Mouse (Mus musculus) heart, embryonic 12.5 days (tissue): ENCODE measurements at regions not wholly inside any gene's neighbourhood (a gene's known extent, or its start where the extent isn't known, plus 50 kb on each side); places are given as distances from the start of the nearest gene placed in this dataset.

Source experiments
- ATAC-seq: fragments of 200-750 bp; cut with Nextera tagmentation; 2 replicates; pipeline ENCODE4 v1.8.0; 2017; ENCODE audit warnings: moderate TSS enrichment, moderate library complexity; ENCODE audit not compliant: insufficient number of reproducible peaks, low FRiP score
- H3K27ac ChIP-seq: fragments of 300-500 bp; sonication (generic); 2 replicates; pipeline ENCODE4 v1.5.1; 2016; ENCODE audit warnings: mild to moderate bottlenecking, moderate library complexity; ENCODE audit not compliant: poor library complexity, severe bottlenecking
- H3K27me3 ChIP-seq: fragments of 300-500 bp; sonication (generic); replicated peaks from 2 replicates; pipeline ENCODE4 v1.6.1; 2016; ENCODE audit warnings: mild to moderate bottlenecking, moderate library complexity
- H3K36me3 ChIP-seq: fragments of 300-500 bp; sonication (generic); 2 replicates; pipeline ENCODE4 v1.6.1; 2016; ENCODE audit warnings: mild to moderate bottlenecking, moderate library complexity
- H3K4me1 ChIP-seq: fragments of 300-500 bp; sonication (generic); replicated peaks from 2 replicates; pipeline ENCODE4 v1.6.1; 2016; ENCODE audit warnings: mild to moderate bottlenecking
- H3K4me2 ChIP-seq: fragments of 300-500 bp; sonication (generic); 2 replicates; pipeline ENCODE4 v1.6.1; 2016; ENCODE audit warnings: mild to moderate bottlenecking, moderate library complexity
- H3K4me3 ChIP-seq: fragments of 300-500 bp; sonication (generic); 2 replicates; pipeline ENCODE4 v1.5.1; 2016; ENCODE audit warnings: mild to moderate bottlenecking
- H3K9ac ChIP-seq: fragments of 300-500 bp; sonication (generic); 2 replicates; pipeline ENCODE4 v1.6.1; 2016; ENCODE audit warnings: mild to moderate bottlenecking, moderate library complexity
- H3K9me3 ChIP-seq: fragments of 300-500 bp; sonication (generic); replicated peaks from 2 replicates; pipeline ENCODE4 v1.6.1; 2016; ENCODE audit warnings: mild to moderate bottlenecking, moderate library complexity
- WGBS: fragments of 180-500 bp; shearing (Covaris S2); methylation state at CpG from one replicate; pipeline ENCODE4 v1.1.7; 2016; 5-methylcytosine and 5-hydroxymethylcytosine counted together

- WGBS, result 86% methylated on average over 5 of the region's 5 CpGs
- H3K9ac ChIP-seq, result no peak overlapping the region
- no peaks in the 10 kb centered on the region for H3K36me3 ChIP-seq
- no peak overlapping the region for H3K4me3 ChIP-seq
- H3K27me3 ChIP-seq, result no peaks in the 10 kb centered on the region
- H3K27ac ChIP-seq, result no peak overlapping the region
- ATAC-seq, result no peak
- peaks cover 6% of the 10 kb centered on the region for H3K4me1 ChIP-seq
- H3K9me3 ChIP-seq, result peaks cover 7% of the 10 kb centered on the region; the same call in 1 of the 2 replicates
- H3K4me2 ChIP-seq, result no peak overlapping the region
Measured at GRCm38 (mm10) chr3:52801446-52801845, 215.6 kb downstream of the Cog6 start.

DNA sequence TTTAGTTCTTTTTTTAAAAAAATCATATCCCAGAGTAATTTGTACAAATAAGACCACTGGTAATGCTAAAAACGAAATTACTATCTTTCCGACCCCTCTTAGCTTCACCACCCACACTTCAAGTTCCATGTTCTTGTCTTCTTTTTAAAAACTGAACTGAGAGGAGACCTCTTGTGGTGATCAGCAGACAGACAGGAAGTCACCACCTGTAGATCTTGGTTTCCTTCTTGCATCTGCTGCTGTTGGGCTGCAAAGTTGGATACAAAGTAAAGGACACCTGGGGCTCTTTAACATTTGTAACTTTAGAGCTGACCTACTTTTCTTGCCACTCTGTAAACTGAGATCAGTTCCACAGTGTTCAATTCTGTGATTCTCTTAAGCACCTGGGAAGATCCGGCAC, 216.4 kb downstream of the Cog6 start:
- 66% methylated on average over 3 of the region's 3 CpGs for WGBS
- Histone ChIP-seq H3K4me1 (peaks cover 6% of the 10 kb centered on the region), H3K27me3 (no peaks in the 10 kb centered on the region), H3K4me2 (no peak overlapping the region), H3K9me3 (peaks cover 7% of the 10 kb centered on the region; the same call in 1 of the 2 replicates), H3K9ac (no peak overlapping the region), H3K27ac (no peak overlapping the region), H3K4me3 (no peak overlapping the region), H3K36me3 (no peaks in the 10 kb centered on the region)
- ATAC-seq, result no peak

- no peaks in the 10 kb centered on the region for H3K27me3 ChIP-seq
- no peak overlapping the region for H3K9ac ChIP-seq
- WGBS, result 18% methylated on average over 6 of the region's 6 CpGs
- peaks cover 6% of the 10 kb centered on the region for H3K4me1 ChIP-seq
- peaks cover 7% of the 10 kb centered on the region; the same call in 1 of the 2 replicates for H3K9me3 ChIP-seq
- H3K4me3 ChIP-seq, result no peak overlapping the region
- H3K27ac ChIP-seq, result peak overlapping the region; percentile 48; the same call in 1 of the 2 replicates
- H3K4me2 ChIP-seq, result peak overlapping the region; percentile 37
- no peaks in the 10 kb centered on the region for H3K36me3 ChIP-seq
- ATAC-seq, result no peak
Measured at GRCm38 (mm10) chr3:52797801-52798200, 219.2 kb downstream of the Cog6 start.

GRCm38 (mm10) chr3:52797164-52797563, 219.9 kb downstream of the Cog6 start:
- no peak overlapping the region for H3K9ac ChIP-seq
- no peak overlapping the region for H3K27ac ChIP-seq
- no peaks in the 10 kb centered on the region for H3K27me3 ChIP-seq
- H3K4me2 ChIP-seq, result no peak overlapping the region
- H3K36me3 ChIP-seq, result no peaks in the 10 kb centered on the region
- ATAC-seq, result no peak
- peaks cover 6% of the 10 kb centered on the region; the same call in 1 of the 2 replicates for H3K9me3 ChIP-seq
- no peak overlapping the region for H3K4me3 ChIP-seq
- peaks cover 6% of the 10 kb centered on the region for H3K4me1 ChIP-seq
- WGBS, result 71% methylated on average over 4 of the region's 4 CpGs

DNA sequence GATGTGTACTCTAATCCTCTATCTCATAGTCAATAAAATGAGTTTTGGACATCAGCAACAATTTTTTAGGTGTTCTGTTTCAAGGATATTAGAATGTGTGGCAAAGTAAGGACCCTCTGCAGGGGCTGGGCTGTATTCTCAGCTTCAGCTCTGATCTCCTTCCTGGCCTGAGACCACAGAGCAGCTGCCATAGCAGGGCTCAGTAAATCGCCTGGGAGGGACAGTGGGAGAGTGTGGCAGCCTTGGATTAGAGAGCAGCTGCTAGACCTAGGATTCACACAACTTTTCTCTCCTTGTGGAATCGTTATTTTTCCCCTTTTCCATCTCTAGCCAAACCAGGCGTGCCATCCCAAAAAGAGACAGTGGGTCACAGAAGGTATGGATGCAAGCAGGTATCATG, 222.8 kb downstream of the Cog6 start:
- Histone ChIP-seq H3K36me3 (no peaks in the 10 kb centered on the region), H3K4me2 (no peak overlapping the region), H3K4me3 (no peak overlapping the region), H3K27me3 (no peaks in the 10 kb centered on the region), H3K27ac (no peak overlapping the region), H3K9me3 (no peaks in the 10 kb centered on the region), H3K9ac (no peak overlapping the region), H3K4me1 (peaks cover 6% of the 10 kb centered on the region)
- no peak for ATAC-seq
- WGBS, result 66% methylated on average over 3 of the region's 3 CpGs

DNA sequence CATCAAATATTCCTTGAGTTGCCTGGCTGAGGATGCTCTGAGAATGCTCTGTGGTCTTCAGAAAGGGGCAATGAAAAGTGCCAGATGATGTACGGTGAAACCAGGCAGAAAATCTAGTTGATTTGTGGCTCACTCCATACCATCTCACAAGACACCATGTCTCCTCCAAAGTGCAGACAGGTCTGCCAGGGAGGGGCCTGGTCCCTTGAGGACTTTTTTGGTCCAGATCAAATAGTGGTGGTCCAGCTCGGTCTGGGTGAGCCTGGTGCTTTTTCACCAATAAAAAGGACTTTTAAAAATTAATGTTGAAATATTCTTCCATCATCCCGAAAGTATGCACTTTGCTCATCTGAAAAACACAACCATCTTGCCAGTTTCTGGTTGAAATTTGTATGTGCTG, 224.2 kb downstream of the Cog6 start:
- H3K4me1 ChIP-seq, result peaks cover 4% of the 10 kb centered on the region
- no peak for ATAC-seq
- 83% methylated on average over 3 of the region's 3 CpGs for WGBS
- H3K9ac ChIP-seq, result no peak overlapping the region
- no peak overlapping the region for H3K4me2 ChIP-seq
- H3K27me3 ChIP-seq, result no peaks in the 10 kb centered on the region
- H3K9me3 ChIP-seq, result no peaks in the 10 kb centered on the region
- no peak overlapping the region for H3K27ac ChIP-seq
- no peak overlapping the region for H3K4me3 ChIP-seq
- H3K36me3 ChIP-seq, result no peaks in the 10 kb centered on the region

DNA sequence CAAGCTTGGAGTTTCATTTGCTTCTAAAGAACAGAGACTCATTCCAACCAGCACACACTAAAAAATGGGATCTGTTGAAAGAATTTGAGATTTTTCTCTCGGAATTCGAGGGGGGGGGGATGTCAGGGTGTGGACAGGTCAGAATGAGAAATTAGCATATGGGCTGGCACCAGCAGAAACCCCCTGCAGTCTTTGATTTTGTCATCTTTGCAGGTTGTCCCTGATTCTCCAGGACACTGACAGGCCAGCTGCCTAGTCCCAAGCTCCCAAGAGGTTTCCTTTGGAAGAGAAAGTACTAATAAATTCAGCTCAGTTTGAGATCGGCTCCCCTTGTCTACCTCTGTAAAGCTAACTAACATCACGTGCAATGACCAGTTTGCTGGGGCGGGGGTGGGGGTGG, 224.9 kb downstream of the Cog6 start:
- H3K9ac ChIP-seq, result no peak overlapping the region
- no peaks in the 10 kb centered on the region for H3K27me3 ChIP-seq
- no peaks in the 10 kb centered on the region for H3K36me3 ChIP-seq
- no peak for ATAC-seq
- H3K4me1 ChIP-seq, result no peaks in the 10 kb centered on the region
- no peak overlapping the region for H3K4me3 ChIP-seq
- H3K4me2 ChIP-seq, result no peak overlapping the region
- H3K9me3 ChIP-seq, result no peaks in the 10 kb centered on the region
- WGBS, result 50% methylated on average over 5 of the region's 5 CpGs
- H3K27ac ChIP-seq, result no peak overlapping the region

- Histone ChIP-seq H3K4me1 (no peaks in the 10 kb centered on the region), H3K9ac (no peak overlapping the region), H3K4me2 (no peak overlapping the region), H3K27ac (no peak overlapping the region), H3K36me3 (no peaks in the 10 kb centered on the region), H3K27me3 (no peaks in the 10 kb centered on the region), H3K4me3 (no peak overlapping the region), H3K9me3 (no peaks in the 10 kb centered on the region)
- ATAC-seq, result no peak
- WGBS, result 82% methylated on average over 2 of the region's 2 CpGs
Measured at GRCm38 (mm10) chr3:52790942-52791341, 226.1 kb downstream of the Cog6 start.

DNA sequence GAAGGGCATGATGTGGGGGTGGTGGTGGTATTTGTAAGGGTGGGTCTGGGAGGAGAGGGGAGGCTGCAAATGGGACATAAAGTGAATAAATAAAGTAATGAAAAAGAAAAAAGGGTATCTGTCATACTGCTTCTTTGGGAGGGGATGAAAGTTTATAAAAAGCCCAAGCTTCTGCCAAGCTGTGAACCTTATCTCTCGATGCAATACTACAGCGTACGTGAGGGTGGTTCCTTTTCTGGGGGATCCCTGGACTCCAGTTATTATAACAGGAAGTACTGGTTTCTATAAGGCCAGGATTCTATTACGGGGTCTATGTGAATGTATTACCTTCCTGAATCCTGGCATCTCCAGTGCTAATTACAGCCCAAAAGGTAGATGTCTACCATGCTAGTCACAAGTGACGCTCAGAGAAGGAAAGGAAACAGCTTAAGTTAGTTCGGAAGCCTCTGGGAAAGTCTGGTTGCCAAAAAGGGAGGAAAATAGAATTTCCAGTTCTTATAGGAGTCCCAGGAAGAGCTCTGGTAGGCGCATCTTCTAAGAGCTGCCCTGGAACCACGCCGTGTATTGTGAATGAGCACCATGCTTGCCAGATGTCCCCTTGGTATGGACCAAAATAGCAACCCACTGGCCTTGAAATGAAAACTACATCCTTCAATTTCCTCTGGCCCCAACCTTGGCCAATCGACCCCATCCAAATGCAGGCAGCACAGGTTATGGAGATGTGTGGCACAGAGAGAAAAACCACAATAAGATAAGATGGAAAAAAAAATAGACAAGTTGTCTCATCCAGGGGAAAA, 228.9 kb downstream of the Cog6 start:
- Histone ChIP-seq H3K27ac (no peak overlapping the region), H3K36me3 (no peaks in the 10 kb centered on the region), H3K4me1 (no peaks in the 10 kb centered on the region), H3K9ac (no peak overlapping the region), H3K9me3 (no peaks in the 10 kb centered on the region), H3K4me3 (no peak overlapping the region), H3K4me2 (no peak overlapping the region), H3K27me3 (no peaks in the 10 kb centered on the region)
- ATAC-seq, result no peak
- WGBS, result 75% methylated on average over 10 of the region's 10 CpGs

- Histone ChIP-seq H3K27ac (no peak overlapping the region), H3K4me3 (no peak overlapping the region), H3K9ac (no peak overlapping the region), H3K9me3 (no peaks in the 10 kb centered on the region), H3K27me3 (no peaks in the 10 kb centered on the region), H3K4me2 (no peak overlapping the region), H3K36me3 (no peaks in the 10 kb centered on the region), H3K4me1 (no peaks in the 10 kb centered on the region)
- WGBS, result 39% methylated on average over 1 of the region's 1 CpGs
- no peak for ATAC-seq
Measured at GRCm38 (mm10) chr3:52785595-52785994, 231.4 kb downstream of the Cog6 start.

GRCm38 (mm10) chr3:52784476-52784875, 232.6 kb downstream of the Cog6 start:
- Histone ChIP-seq H3K4me2 (no peak overlapping the region), H3K27me3 (no peaks in the 10 kb centered on the region), H3K4me1 (no peaks in the 10 kb centered on the region), H3K27ac (no peak overlapping the region), H3K9me3 (no peaks in the 10 kb centered on the region), H3K9ac (no peak overlapping the region), H3K36me3 (no peaks in the 10 kb centered on the region), H3K4me3 (no peak overlapping the region)
- no peak for ATAC-seq
- WGBS, result 61% methylated on average over 7 of the region's 7 CpGs

- no peak overlapping the region for H3K4me3 ChIP-seq
- H3K36me3 ChIP-seq, result no peaks in the 10 kb centered on the region
- no peak for ATAC-seq
- H3K27ac ChIP-seq, result no peak overlapping the region
- no peak overlapping the region for H3K4me2 ChIP-seq
- H3K9ac ChIP-seq, result no peak overlapping the region
- no peaks in the 10 kb centered on the region for H3K9me3 ChIP-seq
- no peaks in the 10 kb centered on the region for H3K27me3 ChIP-seq
- WGBS, result 74% methylated on average over 5 of the region's 5 CpGs
- no peaks in the 10 kb centered on the region for H3K4me1 ChIP-seq
Measured at GRCm38 (mm10) chr3:52782576-52782975, 234.5 kb downstream of the Cog6 start.
